ENCODE assay signal across 13 mouse cellular contexts in the genomic region with DNA sequence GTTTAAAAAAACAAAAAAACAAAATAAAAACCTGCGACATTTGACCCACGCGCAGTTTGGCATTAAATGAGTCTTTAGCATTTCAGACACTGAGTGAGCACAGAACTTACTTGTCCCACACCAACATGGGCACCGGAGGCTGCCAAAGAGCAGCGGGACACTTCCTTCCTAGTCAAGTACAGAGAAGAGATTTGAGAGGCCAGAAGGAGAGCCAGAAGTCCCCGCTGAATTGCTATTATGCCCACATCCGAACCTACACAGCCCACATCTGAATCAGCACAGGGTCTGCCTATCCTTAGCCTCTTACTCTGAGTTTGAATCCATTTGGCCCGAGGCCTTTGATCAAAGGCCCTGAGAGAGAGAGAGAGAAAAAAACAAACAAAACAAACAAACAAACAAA. TPM values are rescaled to one million over a fixed set of nuclear protein-coding genes. Genes with fewer than 3 reads are reported as not detected.
DNase-seq lines count a peak whose midpoint lies in the region; ATAC-seq and TF ChIP-seq lines count a peak whose summit lies in the region.
"Had no signal": no experiment of that assay in that cellular context is flagged by ENCODE, and none has a peak within 500 bp of the region (broad histone marks: within the 10 kb centered on the region; RNA-seq: fewer than 3 reads in every experiment).

No protein-coding gene starts in this region.

- no peak overlapping the region for H3K9ac ChIP-seq in heart, embryonic 15.5 days
- no peak overlapping the region for H3K9ac ChIP-seq in liver, adult 2 months (ENCODE audit: low read depth, low read length)
- H3K9ac ChIP-seq in liver, embryonic 11.5 days (ENCODE audit: low read depth, low read length): no peak overlapping the region
- H3K9ac ChIP-seq: forebrain, embryonic 15.5 days; liver, embryonic 14.5 days had no signal

- H3K4me2 ChIP-seq in heart, embryonic 15.5 days: 0 out of 2 replicates have a peak overlapping the region, but pooled peaks have one; percentile 6
- no peak overlapping the region for H3K4me2 ChIP-seq in liver, embryonic 11.5 days
- H3K4me2 ChIP-seq: forebrain, embryonic 15.5 days had no signal

- H3K4me3 ChIP-seq in heart, embryonic 15.5 days: no peak overlapping the region
- H3K4me3 ChIP-seq in liver, adult 2 months (ENCODE audit: insufficient read depth, low read depth, low read length): no peak overlapping the region
- no peak overlapping the region for H3K4me3 ChIP-seq in liver, embryonic 11.5 days (ENCODE audit: low read depth, low read length)
- H3K4me3 ChIP-seq: forebrain, embryonic 15.5 days had no signal

- H3K4me1 ChIP-seq in heart, embryonic 15.5 days (replicated peaks): peaks cover 3% of the 10 kb centered on the region
- H3K4me1 ChIP-seq in liver, adult 2 months (ENCODE audit: control insufficient read depth, insufficient read depth, low read length): no peaks in the 10 kb centered on the region
- H3K4me1 ChIP-seq in liver, embryonic 11.5 days (replicated peaks; ENCODE audit: control insufficient read depth, insufficient read depth, low read length): no peaks in the 10 kb centered on the region
- H3K4me1 ChIP-seq: forebrain, embryonic 15.5 days had no signal

- no peaks in the 10 kb centered on the region for H3K79me2 ChIP-seq in liver, adult 2 months (ENCODE audit: control insufficient read depth, insufficient read depth, low read length)

- intact Hi-C loops in heart, postnatal 25 days (cut with DNase I): loop anchor here (10.0 kb wide), 1 partner anchor 189 kb away; no protein-coding TSS in a partner anchor

- no peak for TF ChIP-seq POLR2A in liver, adult 2 months (IDR thresholded peaks at IDR 0.05; ENCODE audit: extremely low read depth, insufficient read depth, low read length)

- H3K27me3 ChIP-seq in heart, embryonic 15.5 days: no peaks in the 10 kb centered on the region
- no peaks in the 10 kb centered on the region for H3K27me3 ChIP-seq in liver, adult 2 months (ENCODE audit: control insufficient read depth, insufficient read depth, low read length)
- H3K27me3 ChIP-seq in liver, embryonic 11.5 days (replicated peaks; ENCODE audit: control insufficient read depth, insufficient read depth, low read length): no peaks in the 10 kb centered on the region; the same call in 1 of the 2 replicates
- H3K27me3 ChIP-seq: forebrain, embryonic 15.5 days had no signal

- H3K9me3 ChIP-seq in heart, embryonic 15.5 days (replicated peaks): no peaks in the 10 kb centered on the region
- no peaks in the 10 kb centered on the region for H3K9me3 ChIP-seq in liver, embryonic 11.5 days (ENCODE audit: control insufficient read depth, low read length)
- H3K9me3 ChIP-seq: forebrain, embryonic 15.5 days had no signal

- H3K36me3 ChIP-seq in heart, embryonic 15.5 days: no peaks in the 10 kb centered on the region
- no peaks in the 10 kb centered on the region for H3K36me3 ChIP-seq in liver, adult 2 months (ENCODE audit: control insufficient read depth, insufficient read depth, low read length)
- H3K36me3 ChIP-seq in liver, embryonic 11.5 days (ENCODE audit: control insufficient read depth, insufficient read depth, low read length): no peaks in the 10 kb centered on the region
- H3K36me3 ChIP-seq: forebrain, embryonic 15.5 days had no signal

- H3K27ac ChIP-seq in heart, embryonic 15.5 days: peak overlapping the region; percentile 24
- H3K27ac ChIP-seq in liver, adult 2 months (replicated peaks; ENCODE audit: insufficient read depth, low read depth, low read length): peak overlapping the region; percentile 52
- H3K27ac ChIP-seq in liver, embryonic 11.5 days (ENCODE audit: low read depth, low read length): no peak overlapping the region
- H3K27ac ChIP-seq: forebrain, embryonic 15.5 days; liver, embryonic 14.5 days had no signal

- peak; percentile 25 for DNase-seq in cerebellum, adult 11-12 months
- no peak for DNase-seq in heart, postnatal 25 days (ENCODE audit: low spot score)
- no peak for DNase-seq in liver, adult 2 months (ENCODE audit: extremely low read depth, low read depth, low spot score)
- no peak for DNase-seq in liver, embryonic 11.5 days (ENCODE audit: low spot score)
- peak; percentile 45 for DNase-seq in kidney, postnatal 14 days
- no peak for DNase-seq in ovary, postnatal 10 days (ENCODE audit: low spot score)
- DNase-seq: layer of hippocampus, adult 9-11 months; right cerebral cortex, postnatal 4 days had no signal

- ATAC-seq in cerebellum, adult (ENCODE audit: insufficient number of reproducible peaks, low FRiP score, low TSS enrichment): no peak
- no peak for ATAC-seq in heart, embryonic 15.5 days (replicated peaks; ENCODE audit: insufficient number of reproducible peaks, insufficient read depth, low FRiP score, low read depth)
- ATAC-seq in liver, embryonic 11.5 days (replicated peaks; ENCODE audit: low FRiP score): no peak
- ATAC-seq: forebrain, embryonic 15.5 days; midbrain, embryonic 16.5 days had no signal

- TF ChIP-seq CTCF in liver, adult 2 months (IDR thresholded peaks at IDR 0.05; ENCODE audit: low read depth, low read length): no peak

- WGBS in heart, embryonic 15.5 days: 71% methylated on average over 8 of the region's 8 CpGs
- WGBS in liver, adult 2 months: 72% methylated on average over 8 of the region's 8 CpGs
- 72% methylated on average over 8 of the region's 8 CpGs for WGBS in liver, embryonic 11.5 days

RNA-seq across cellular contexts. Expression of a gene that starts 11.2 kb away (rescaled TPM):
- polyA plus RNA-seq in heart, embryonic 15.5 days (2015; fragmentation: Nextera tagmentation; extraction: Ambion mirVana): 36.1 and 36.5 TPM in 2 replicates
- total RNA-seq in heart, postnatal 25 days (2021): 10 to 100 TPM; 34.8 to 48.2 TPM
- total RNA-seq in liver, adult 2 months (2014; rRNA removed): 3.0 and 3.4 TPM in 2 replicates
- 1.0 and 1.4 TPM in 2 replicates for polyA plus RNA-seq in liver, adult 2 months (2012; rRNA removed)
- polyA plus RNA-seq in liver, embryonic 11.5 days (2014; fragmentation: Nextera tagmentation; extraction: Ambion mirVana): 7.0 and 7.4 TPM in 2 replicates

RNA-seq across cellular contexts. Expression of a gene that starts 17.8 kb away (rescaled TPM):
- polyA plus RNA-seq in heart, embryonic 15.5 days (2015; fragmentation: Nextera tagmentation; extraction: Ambion mirVana): 21.9 and 24.9 TPM in 2 replicates
- total RNA-seq in heart, postnatal 25 days (2021): 10 to 100 TPM in 1 of 2 experiments, 1 to 10 TPM in 1; 9.2 to 11.0 TPM
- total RNA-seq in liver, adult 2 months (2014; rRNA removed): 1.3 and 1.6 TPM in 2 replicates
- polyA plus RNA-seq in liver, adult 2 months (2012; rRNA removed): 0.44 and 0.54 TPM in 2 replicates
- polyA plus RNA-seq in liver, embryonic 11.5 days (2014; fragmentation: Nextera tagmentation; extraction: Ambion mirVana): 9.6 and 10.2 TPM in 2 replicates

Comparison
In these comparisons a context has a peak if more than half of its experiments do, and no peak if none do; other contexts are left out.
1. DNase-seq: peak in cerebellum, adult 11-12 months (single experiment) and kidney, postnatal 14 days (single experiment); none in heart, postnatal 25 days (single experiment), liver, adult 2 months (single experiment), liver, embryonic 11.5 days (single experiment) and ovary, postnatal 10 days (single experiment).